Mouse (Mus musculus) mouse trophoblast stem cell (cell line): ENCODE results near the gene Sass6.
"Not testable (repeated sequence)": the region's sequence is repeated elsewhere in the genome, so short reads cannot be mapped to it uniquely, and the experiment has no call there.

Experiments
- in situ Hi-C, 2 experiments: fragments of 300-500 bp; cut with MseI, MboI; formaldehyde crosslinking; loops; 2 replicates in 1 of 2; 3 replicates in 1 of 2; pipeline ENCODE4 v1.15.1; 2025

Sass6 gene

DNA sequence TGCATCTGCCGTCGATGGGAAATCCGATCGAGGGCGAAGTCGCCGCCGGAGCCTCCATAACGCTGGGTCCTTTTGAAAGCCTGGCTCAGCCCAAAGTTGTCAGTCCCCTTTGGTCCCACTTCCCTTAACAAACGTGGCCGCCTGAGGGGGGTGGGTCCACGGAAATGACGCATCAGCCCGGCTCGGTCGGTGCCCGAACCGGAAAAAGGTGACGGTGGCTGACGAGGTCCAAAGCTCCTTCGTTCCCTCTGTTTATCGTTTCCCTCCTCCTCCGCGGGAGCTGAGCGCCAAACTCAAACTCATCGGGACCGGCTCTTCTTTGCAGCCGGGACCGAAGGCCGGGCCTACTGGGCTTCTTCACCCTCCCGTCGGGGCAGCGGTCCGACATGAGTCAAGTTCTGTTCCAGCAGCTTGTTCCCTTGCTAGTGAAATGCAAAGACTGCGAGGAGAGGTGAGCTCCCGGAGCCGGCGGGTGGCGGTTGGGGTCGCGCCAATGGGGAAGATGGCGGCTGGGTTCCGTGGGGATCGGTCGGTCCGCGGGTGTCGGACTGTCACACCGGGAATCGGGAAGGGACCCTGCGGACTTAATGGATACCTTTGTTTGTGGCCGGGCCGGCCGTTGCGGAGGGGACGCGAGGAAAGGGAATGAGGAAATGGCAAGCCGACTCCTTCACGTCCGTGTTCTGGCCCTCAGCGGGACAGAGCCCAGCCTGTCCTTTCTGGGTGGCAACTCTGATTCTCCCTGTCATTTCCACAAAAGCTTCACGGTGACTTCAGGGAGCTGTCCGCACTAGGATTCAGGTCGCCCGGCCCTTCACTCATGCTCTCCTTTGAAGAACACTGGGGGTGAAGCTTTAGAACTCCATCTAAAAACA lies at the start of gene Sass6:
Gene Sass6, plus strand, starts transcription at position 255 of the 875 bp plus-strand sequence.
- in situ Hi-C loops, result no loop called here

DNA sequence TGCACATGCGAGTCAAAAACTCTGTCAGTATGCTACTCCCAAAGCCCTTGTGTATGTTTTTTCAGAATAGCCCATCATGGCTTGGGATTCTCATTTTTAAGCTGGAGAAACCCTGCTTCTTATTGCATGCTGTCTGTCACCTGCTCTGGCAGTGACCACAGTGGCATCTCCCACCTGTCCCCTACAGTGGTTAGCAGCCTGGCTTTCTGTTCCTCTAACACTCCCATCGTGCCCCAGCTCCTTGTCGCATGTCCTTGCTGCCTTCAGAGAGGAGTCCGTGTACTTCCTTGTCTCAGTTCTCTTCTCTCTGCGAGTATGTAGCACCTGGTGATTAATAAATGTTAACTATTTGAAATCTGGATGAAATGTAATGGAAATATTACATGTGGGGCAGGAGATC lies 47.4 kb upstream of the Sass6 start:
- in situ Hi-C loops, result no loop called here

DNA sequence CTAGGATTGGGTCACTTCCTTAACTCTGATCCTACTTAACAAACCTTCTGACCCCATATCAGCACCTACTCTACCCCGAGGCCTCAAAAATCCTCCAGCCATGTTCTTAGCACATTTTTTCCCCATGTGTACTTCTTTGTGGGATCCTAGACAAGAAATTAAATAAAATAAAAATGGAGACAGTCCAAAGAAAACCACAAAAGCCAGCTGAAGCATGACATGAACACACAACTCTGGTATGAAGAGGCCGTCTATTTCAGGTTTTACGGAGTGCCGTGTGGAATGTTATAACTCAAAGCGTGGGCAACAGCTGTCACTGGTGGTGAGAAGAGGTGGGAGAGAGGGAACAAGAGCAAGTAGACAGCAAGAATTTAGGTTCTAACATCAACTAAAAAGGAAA lies 43.4 kb upstream of the Sass6 start:
- in situ Hi-C loops, result no loop called here

DNA sequence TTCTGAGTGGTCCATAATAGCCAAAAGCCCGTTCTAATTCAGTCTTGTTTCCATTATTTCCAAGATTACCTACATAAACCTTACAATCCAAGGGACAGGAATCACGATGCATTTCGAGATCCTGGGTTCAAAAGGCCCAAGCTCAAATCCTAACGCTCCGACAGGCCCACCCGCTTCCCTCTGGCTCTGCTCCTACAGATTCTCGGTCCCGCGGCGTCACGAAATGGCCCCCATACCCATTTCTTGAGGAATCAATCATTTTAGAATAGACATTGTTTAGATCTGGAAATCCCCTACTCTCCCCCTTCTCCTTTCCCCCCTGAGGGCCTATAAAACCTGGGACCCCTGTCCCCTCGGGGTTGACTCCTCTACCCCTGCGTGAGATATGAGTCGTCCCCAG lies 33.5 kb upstream of the Sass6 start:
- in situ Hi-C loops, result not testable (repeated sequence)

DNA sequence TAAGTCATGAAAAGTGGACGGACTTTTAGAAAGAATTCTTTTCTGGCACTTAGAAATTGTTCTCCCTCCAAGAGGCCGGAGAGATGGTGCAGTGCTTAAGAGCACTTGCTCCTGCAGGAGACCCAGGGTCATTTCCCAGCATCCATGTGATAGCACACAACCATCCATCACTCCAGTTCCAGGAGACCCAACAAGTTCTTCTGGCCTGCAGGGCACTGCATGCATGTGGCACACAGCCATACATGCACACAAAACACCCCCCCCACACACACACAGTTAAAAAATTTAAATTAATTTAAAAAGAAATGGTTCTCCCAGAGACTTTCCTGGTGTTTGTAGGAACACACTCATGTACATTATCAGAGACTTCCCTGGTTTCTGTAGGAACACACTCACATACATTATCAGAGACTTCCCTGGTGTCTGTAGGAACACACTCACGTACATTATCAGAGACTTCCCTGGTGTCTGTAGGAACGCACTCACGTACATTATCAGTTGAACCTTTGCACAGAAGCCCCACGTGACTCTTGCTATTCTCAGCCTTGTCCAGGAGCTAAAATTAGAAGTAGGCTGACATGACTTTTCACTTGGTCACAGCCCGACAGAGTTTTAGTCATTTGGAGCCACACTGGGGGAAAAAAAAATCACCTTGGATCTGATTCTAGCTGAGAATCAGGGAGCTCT lies 32.2 kb upstream of the Sass6 start, which contains the start of gene Lrrc39:
Gene Lrrc39, plus strand, starts transcription at position 566 of the 687 bp plus-strand sequence.
- in situ Hi-C loops, result no loop called here

DNA sequence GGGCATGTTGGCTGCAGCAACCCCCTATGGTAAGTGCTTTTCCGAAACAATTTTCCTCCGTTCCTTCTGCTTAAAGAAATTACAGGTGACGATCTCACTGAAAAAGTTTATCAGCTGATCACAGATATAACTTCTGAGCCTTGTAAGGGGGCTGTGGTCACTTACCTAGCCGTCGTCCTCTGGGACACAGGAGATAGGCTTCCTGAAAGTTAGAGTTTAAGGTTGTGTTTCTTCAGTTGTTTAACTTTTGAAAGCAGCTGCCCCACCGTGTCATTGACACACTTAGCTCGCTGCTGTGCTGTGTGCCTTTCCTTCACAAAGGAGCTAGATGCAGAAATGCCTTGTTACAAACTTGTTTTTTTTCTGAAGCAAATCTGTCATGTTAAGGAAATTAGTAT lies 31.7 kb upstream of the Sass6 start:
- in situ Hi-C loops, result no loop called here

DNA sequence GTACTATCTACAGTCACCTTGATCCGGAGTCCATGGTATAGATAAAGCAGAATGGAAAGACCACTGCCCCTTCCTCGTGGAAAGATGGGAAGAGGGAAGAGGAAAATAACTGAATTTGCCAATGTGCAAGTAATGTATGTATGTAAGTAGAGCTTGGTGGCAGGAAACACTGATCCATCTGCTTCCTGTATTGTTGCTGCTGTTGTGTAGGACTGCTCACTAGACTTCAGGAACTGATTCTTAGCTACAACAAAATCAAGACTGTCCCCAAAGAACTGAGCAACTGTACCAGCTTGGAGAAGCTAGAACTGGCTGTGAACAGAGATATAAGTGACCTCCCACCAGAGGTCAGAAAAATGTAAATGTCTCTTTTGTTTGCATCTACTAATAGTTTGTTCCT lies 24.2 kb upstream of the Sass6 start:
- in situ Hi-C loops, result no loop called here

DNA sequence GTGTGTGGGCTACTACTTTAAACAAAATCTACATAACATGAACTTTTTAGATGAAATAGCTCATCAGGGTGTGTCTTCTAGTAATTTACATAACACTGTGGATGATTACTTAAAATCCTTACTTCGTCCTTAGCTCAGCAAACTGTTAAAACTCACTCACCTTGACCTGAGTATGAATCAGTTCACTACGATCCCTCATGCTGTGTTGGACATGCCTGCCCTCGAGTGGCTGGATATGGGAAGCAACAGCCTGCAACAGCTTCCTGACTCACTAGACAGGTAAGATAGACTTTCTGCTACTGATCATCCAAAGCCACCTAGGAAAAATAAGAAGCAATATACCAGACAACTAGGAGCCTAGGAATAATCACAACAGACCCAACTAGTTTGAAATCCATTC lies 17.5 kb upstream of the Sass6 start:
- in situ Hi-C loops, result loop anchor here in 1 of 2 experiments (5.0 kb wide), 1 partner anchor 65 kb away; the partner anchor contains the start of gene Dbt

DNA sequence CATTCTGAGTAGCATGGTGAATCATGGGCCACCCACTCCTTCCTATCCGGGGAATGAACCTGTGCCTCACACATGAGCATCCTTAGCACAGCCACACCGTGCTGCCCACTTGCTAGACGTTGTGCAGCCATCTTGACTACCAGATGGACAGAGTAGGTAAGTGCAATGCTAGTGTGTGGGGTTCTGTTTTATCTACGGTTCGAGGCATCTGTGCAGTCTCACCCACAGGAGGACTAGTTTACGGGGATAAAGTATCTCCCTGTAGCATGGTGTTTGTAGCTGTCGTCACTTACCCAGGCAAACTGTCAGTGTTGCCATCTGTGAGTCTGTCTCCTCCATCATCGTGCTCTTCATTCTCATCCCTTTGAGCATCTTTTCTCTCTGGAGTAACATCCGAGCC lies 12.6 kb upstream of the Sass6 start:
- in situ Hi-C loops, result loop anchor here in 1 of 2 experiments (10.0 kb wide), 1 partner anchor 247 kb away; no protein-coding TSS in a partner anchor

DNA sequence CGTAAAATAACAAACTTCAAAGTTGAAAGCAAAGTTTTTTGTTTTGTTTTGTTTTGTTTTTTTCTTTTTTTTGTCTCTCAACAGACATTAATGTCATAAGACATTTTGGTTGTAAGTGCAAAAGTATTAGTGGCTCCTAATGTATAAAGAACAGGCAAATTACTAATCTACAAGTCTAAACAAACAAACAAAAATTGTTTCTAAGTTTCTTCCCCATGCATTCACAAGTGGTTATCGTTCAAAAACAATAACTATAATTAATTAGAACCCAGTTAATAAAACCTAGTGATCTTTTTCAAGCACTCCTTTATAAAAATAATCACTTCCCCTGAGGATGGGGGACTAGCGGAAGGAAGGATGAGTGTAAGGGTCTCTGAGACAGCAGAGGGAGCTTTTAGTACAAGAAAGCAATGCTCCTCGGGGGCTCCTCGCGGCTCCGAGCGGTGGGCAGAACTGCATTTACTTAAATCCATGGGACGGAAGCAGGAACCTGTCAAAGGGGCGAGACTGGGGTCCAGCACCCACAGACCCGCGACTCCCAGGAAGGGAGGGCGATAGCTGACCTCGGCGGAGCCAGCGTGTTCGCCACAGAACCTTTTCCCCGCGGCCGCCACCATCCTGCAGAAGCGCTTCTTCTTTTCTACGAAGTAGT lies 580 bp upstream of the Sass6 start:
- in situ Hi-C loops, result no loop called here

DNA sequence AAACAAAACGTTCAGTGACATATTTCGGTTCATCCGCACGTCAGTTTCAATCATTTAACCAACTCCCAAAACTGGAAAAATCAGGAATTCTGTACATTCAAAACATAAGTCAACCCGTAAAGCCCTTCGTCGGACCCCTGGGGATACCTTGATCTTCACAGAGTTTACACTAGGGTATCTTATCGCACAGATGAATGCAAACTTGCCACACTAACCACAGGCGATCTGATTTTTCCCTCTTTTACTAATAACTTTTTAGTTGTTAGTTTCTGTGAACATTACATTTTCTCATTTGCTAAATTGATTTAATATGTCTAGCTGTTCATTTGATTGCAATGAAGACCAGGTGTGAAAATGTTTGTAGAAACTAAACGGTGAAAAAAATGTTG lies 815 bp downstream of the Sass6 start:
- in situ Hi-C loops, result no loop called here

DNA sequence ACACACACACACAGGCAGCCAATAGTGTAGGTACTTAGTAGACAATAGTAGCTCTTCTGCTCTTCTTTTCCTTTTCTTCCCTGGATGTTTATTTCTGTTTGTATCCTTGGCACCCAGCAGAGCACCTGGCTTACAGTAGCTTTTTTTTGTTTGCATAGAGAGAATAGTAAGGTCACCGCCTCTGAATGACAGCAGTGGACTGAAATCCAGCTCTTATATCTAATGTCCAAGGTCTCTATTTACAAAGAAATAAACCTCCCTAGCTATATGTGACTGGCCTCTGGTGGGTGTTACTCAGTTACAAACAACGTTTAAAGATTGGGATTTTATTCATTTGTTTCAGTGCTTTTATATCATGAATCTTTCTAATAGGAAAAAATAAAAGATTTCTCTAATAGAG lies 4.9 kb downstream of the Sass6 start:
- in situ Hi-C loops, result no loop called here

DNA sequence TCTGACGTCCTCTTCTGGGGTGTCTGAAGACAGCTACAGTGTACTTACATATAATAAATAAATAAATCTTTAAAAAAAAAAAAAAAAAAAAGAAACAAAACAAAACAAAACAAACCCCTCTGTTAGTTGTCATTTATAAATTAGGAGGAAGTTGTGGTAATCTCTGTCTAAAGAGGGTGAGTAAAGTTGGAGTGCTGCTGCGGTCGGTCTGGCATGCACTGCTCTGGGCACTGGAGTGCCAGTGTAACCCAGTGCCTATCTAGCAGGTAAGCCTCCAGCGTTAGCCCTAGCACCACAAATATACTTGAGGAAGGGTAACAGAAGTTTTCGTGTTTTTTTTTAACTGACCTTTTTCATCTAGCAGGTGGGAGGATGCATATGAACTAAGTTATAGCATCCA lies 6.2 kb downstream of the Sass6 start:
- in situ Hi-C loops, result no loop called here

DNA sequence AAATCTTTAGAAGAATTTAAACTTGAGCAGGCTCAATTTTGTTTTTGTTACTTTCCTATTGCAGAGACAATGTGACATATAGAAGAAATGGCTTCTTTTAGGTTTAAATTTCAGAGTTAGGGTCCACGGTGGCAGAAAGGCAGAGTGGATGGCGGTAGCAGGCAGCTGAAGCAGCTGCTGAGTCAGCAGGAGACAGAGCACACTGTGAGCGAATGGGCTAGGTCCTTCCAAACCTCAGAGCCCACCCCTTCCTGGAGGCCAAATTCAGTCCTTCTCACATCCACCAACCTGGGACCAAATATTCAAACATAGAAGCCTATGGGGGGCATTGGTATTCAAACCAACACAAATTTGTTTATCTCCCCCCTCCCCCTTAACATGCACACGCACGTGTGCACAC lies 7.0 kb downstream of the Sass6 start:
- in situ Hi-C loops, result no loop called here

DNA sequence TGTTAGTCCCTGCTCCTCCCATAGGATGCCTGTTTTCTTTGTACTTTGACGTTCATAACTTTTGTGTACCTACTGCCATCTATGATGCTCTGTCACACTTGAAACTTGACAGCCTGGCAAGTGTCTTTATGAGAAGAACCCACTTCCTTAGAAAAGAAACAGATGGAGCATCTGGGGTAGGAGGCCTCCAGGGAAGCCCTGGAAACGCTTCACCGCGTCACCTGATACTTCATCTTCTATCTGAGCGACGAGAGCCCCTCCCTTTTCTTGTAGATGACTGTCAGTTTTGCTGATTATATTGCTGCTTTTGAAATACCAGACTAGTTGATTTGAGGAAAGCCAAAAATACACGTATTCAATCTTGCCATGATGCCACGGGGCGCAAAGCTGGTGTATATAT lies 9.8 kb downstream of the Sass6 start:
- in situ Hi-C loops, result no loop called here

DNA sequence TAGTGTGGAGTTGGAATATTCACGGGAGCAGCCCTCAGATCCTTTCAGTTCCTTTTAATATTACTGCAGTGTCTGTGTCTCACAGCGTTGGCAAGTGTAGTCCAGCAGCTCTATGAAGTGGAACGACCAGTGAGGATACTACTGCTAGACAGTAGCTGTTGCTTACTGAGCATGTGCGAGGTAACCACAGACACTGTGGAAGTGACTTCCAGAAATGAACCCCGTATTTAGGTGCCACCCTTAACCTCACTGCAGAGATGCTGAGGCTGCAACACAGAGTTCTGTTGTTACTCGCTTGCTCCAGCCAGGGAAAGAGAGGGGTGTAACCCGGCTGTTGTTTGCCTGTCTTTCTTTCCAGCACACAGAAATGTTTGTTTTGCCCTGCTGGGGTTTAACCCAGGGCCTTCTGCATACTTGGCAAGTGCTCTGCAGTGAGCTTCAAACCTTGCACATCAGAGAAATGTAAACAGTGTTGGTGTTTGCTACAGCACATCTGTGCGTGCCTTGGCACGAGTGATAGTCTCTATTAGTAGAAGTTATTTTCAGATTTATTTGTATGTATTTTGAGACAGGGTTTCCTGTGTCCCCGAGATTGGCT lies 19.6 kb downstream of the Sass6 start, which contains the start of gene Trmt13:
Gene Trmt13, minus strand, starts transcription at position 293 of the 598 bp plus-strand sequence.
- in situ Hi-C loops, result no loop called here

DNA sequence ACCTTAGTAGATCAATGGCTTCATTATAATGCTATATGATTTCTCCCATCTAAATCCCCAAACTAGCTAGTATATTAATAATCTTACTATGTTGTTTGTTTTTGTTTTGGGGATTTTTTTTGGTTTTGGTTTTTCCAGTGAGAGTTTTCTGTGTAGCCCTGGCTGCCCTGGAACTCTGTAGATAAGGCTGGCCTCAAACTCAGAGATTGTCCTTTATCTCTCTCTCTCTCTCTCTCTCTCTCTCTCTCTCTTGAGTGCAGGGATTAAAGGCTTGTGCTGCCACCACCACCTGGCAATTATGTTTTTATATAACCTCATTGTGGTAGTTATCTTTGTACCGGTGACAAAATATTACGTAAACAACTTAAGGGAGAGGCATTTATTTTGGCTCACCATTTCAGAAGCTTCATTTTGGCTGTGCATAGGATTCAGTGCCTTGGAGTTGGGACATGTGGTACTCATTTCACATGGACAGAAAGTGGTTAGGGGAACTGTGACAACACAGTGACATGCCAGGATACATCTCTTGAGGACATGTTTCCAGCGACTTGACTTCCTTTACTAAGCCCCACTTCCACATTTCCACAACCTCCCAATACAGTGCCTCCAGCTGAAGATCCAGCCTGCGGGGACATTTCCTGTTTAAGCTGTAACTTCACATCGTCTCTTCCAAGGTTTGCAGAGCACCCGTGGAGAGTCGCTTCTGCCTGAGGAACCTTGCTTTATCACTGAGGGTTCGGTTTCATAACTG lies 20.7 kb downstream of the Sass6 start:
- in situ Hi-C loops, result no loop called here

DNA sequence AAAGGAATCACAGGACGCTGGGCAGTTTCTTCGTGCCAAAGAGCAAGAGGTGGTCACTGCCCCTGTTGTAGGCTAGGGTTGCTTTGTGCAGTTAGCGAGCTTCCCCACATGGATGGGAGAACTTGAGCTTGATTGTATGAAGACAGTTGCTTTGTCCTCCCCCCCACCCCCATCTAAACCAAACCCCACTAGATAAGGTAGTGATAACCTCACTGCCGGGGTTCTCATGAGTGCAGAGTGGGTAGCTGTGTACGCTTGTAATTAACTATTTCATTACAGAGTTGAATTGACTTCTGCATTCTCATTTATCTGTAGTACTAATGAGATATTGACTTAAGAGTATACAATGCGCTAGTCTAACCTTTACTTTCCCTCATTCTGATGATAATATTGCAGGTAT lies 24.1 kb downstream of the Sass6 start:
- in situ Hi-C loops, result no loop called here

DNA sequence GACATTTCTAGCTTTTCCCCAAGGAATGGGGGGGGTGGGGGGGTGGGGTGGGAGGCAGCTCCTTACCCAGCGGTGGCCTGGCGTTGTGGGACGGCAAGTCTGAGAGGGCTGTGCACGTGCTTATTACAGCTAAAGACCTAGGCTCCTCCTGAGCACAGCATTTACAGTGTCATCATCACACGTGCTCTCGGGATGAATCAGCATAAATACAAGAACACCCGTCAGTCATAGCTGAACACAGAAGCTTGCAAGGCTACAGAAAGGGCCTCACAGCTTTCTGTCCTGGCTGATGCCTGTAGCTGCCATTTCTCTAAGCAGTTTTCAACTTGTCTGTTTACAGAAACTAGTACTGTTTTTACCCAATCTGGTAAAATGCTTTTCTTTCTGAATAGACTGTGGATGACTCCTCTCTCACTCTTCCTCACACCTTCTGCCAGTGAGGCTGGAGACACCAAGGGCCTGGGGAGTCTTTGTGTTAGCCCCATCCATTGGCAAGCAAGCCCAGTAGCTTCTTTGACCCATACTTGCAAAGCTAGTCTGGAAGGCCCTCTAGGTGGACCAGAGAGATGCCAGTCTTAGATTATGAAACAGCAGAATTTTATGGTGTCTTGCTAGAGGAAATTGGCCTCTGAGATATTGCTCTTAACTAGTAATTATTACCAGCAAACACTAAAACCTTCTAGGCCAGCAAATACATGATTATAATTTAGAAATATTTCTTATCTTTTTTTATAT lies 26.0 kb downstream of the Sass6 start:
- in situ Hi-C loops, result no loop called here

DNA sequence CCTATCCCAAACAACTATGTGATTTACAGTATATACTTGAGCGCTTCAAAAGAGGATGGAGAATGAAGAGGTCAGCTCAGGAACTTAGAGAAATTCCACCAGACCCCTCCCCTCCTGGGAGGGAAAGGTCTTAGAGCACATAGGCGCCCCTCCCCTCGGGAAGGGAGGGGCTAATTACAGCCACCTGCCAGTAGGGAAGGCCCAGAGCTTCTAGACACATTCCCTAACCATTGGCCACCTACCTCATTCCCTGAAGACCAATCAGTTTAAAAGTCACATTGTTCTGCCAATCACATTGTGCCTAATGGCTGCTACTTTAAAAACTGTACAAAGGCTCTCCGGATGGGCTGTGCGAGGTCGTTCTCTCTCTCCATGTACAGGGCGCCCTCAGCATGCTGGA lies 27.9 kb downstream of the Sass6 start:
- in situ Hi-C loops, result no loop called here
